Mouse (Mus musculus) thymus, postnatal 36 days (tissue): Measurements from ENCODE around the gene Fbxl14.

ENCODE experiments used
- DNase-seq, 2 experiments: peaks; one replicate each; pipeline ENCODE4 v3.0.0; 2022; ENCODE audit warnings: mixed read lengths in 2 of 2

Gene Fbxl14

DNA sequence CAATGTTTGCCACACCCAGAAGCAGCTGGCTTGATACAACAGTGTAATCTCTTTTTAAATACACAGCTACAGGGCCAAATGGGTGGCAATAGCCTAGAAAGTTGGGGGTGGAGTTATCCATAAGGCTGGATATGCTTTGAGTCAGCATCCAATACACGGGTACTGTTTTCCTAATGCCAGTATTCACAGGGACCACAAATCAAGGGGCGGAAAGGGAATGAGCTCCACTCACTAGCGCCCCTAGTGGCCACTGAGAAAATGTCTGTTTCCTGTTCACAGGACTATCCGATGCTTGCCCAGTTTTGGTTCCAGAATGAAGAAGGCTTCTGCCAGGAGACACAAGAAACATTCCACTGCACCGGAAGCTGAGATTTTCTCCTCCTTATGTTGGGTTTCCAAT lies 7.3 kb upstream of the Fbxl14 start:
- peak; percentile 45 to 59 for DNase-seq

DNA sequence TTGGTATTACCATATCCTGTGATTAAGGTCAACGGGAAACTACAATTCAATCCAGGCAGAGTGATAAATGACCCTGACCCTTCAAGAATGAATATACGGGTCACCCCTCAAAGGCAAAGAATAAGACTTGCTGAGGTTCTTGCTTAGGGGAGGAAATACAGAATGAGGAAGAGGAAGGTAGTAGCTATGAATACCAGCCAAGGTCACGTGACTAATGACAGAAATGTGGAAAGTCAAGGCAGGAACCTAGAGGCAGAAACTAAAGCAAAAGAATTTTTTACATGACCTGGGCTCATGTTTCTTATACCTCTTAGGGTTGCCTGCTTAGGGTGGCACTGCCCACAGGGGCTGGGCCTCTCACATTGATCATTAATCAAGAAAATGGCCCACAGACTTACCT lies 6.8 kb upstream of the Fbxl14 start:
- DNase-seq: no peak

DNA sequence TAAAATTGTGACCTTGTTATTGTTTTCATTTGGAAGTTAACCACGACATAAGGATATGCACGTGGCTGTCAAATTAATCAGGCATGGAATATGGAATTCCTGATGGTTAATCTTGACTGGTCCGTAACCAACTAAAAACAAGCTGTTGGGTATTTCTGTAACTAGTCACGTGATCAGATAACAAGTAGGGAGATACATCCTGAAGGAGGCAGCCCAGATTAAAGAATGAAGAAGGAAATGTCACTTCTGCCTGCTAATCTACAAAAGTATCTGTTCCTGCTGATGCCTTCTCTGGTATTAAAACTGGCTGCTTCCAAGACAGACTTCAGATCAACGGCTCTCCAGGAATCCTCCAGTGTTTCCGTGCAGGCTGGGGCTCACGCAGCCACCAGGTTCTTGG lies 6.0 kb upstream of the Fbxl14 start:
- no peak for DNase-seq

DNA sequence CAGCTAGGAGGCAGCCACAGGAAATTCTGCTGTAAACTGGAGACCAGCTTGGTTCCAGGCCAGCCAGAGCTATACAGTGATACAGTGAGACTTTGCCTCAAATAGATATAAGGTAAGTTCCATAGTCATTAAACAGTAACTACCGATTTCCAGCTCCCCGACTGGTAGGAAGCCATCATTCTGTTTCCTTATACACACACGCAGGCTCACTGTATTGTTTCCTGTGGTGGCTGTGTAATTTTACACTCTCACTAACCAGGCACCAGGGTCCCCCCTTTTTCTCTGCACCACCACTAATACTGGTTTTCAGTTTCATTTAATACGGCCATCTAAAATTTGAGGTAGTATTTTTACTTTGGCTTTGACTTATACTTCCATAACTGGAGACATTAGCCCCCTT lies 5.5 kb upstream of the Fbxl14 start:
- no peak for DNase-seq

DNA sequence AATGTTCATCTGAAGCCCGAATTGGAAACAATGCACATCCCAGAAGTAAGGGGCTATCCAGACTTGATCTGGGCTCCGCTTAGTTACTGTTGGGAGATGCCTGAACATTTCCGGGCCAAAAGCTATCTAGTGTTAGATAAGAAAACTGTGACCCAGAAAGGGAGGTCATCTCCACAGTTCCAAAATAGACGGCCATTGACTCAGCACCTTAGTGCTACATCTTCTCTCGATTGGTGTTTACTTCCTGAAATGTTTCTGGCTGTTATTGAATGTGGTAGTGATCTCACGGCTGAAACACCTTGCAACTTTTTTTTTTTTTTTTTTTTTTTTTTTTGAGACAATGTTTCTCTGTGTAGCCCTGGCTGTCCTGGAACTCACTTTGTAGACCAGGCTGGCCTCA lies 3.5 kb upstream of the Fbxl14 start:
- DNase-seq: no peak

DNA sequence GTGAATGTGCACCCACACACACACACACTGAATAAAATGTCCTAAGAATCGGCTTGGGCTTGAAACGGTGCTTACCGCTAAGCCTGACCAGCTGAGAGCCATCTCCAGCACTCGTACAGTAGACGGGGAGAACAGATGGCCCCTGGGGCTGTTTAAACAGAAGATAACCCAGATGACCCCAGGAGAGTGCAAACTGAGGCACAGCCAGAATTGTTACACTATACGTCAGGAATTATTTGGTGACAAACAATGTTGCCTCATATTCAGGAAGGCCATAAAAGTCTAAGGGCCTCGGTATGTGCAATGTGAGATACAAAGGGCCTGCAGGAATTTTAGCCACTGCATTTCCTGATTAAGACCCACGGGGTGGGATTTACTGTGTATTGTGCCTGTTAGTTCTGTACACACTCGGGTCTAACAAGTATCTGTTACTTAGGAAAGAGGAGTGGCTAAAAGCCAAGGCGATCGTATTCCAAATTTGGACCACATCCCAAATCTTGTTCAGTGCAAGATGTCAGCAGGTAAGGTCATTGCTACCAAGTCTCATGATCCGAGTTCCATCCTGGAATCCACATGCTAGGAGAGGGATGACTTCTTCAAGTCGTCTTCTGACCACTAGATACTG lies 1.7 kb upstream of the Fbxl14 start:
- DNase-seq: no peak

DNA sequence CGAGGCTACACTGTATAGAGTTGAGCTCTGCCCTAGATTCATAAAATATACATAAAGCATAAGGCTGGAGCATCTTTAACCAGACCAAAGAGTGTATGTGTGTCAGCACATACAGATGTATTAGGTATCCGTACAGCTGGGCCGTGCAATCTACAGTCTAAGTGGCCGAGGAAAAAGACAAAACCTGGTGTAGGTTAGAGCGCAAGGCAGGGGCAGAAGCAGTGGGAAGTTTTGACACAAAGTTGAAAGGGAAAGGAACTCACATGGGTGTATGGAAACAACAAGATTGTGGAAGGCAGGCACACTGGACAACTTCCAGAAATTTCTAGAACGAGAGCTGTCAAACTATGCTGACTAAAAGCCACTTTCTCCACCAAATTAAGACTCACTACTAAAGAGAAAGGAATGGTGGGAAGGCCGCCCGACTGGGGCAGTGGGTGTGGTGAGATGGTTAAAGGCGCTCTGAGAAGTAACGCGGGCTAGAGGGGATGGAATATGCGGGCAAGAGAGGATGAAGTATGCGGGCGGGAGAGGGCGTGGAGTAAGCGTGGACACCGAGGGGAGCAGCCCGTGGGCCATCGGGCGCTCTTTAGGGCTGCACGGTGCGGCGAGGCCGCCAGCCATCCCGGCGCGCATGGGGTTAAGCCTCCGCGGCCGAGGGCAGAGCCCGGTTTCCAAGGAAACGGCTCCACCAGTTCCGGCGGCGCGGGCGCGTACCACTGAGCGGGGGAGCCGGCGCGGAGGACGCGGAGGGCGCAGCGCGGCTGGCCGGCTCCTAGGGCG lies 717 bp upstream of the Fbxl14 start:
- DNase-seq: peak; percentile 85 to 89

DNA sequence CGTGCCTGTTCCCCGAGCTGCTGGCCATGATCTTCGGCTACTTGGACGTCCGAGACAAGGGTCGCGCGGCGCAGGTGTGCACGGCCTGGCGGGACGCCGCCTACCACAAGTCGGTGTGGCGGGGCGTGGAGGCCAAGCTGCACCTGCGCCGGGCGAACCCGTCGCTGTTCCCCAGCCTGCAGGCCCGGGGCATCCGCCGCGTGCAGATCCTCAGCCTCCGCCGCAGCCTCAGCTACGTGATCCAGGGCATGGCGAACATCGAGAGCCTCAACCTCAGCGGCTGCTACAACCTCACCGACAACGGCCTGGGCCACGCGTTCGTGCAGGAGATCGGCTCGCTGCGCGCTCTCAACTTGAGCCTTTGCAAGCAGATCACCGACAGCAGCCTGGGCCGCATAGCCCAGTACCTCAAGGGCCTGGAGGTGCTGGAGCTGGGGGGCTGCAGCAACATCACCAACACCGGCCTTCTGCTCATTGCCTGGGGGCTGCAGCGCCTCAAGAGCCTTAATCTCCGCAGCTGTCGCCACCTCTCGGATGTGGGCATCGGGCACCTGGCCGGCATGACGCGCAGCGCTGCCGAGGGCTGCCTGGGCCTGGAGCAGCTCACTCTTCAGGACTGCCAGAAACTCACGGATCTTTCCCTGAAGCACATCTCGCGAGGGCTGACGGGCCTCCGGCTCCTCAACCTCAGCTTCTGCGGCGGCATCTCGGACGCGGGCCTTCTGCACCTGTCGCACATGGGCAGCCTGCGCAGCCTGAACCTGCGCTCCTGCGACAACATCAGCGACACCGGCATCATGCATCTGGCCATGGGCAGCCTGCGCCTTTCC lies 623 bp downstream of the Fbxl14 start:
- peak; percentile 76 to 82 for DNase-seq

DNA sequence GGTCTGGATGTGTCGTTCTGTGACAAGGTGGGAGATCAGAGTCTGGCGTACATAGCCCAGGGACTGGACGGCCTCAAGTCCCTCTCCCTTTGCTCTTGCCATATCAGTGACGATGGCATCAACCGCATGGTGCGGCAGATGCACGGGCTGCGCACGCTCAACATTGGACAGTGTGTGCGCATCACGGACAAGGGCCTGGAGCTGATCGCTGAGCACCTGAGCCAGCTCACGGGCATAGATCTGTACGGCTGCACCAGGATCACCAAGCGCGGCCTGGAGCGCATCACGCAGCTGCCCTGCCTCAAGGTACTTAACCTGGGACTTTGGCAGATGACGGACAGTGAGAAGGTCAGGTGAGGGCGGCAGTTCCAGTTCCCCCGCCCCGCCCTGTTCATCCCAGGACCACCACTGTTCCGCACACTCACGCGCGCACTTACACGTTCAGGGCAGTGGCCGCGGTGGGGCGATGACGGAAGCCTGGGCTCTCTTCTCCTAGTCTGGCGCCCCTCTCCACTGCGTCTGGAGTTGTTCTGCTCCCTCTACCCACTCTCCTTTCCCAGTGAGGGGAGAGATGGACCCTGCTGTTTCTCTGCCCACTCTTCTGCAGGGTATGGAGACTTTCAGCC lies 1.4 kb downstream of the Fbxl14 start:
- DNase-seq: peak; percentile 54 to 66

DNA sequence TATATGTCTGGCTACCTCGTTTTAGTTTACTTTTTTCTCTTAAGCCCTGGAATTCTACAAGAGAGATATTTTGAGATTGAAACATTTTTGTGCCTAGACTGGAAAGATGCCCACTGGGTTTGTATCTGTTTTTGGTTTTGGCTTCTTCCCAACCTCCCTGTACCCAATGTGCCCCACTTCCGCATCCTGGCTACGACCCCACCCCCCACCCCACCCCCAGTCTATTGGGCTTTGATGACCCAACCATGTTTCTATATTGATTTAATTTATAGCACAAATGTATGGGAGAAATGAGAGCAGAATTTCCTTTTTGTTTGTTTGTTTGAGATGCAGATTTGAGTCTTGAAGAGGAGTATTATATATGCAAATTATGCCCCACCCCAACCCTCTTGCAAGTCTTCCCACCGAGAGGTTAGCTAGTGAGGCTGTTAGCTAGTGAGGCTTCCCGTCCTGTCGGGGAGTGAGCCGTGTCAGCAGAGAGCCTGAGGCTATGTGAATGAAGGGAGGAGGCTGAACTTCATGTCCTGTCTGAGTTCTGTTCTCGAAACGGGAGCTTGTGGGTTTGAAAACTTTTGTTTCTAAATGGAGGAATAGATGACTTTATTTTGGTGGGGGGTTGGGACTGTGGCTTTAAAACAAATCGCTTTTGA lies 2.4 kb downstream of the Fbxl14 start:
- DNase-seq: peak; percentile 41 to 65

DNA sequence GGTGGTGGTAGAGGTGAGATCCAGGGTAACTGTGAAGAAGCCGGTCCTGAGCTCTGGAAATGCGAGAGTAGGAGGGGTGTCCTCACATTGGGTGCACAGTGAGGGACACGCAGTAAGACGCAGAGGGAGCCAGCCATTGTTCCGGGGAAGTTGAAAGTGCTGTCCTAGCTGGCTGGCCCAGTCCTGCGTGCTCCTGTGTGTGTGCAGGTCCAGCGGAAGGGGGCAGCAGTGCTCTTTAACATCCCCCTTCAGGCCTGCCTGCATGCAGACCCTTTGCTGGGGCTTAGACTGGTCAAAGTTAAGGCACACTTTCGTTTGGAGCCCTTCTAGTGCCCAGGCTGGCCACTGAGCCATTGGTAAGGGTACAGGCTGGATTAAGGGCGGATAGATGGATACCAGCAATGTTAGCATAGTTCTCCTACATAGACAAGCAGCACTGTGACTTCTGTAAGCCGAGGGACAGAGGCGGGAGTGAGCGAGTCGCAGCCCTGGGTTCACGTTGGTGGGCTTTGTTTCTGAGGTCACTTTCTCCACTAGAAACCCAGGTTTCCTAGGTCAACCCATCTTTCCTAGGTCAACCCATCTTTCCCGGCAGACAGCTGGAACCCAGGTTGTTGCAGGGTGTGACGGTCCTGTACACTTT lies 3.6 kb downstream of the Fbxl14 start:
- DNase-seq: peak in 1 of 2 experiments; percentile 41

DNA sequence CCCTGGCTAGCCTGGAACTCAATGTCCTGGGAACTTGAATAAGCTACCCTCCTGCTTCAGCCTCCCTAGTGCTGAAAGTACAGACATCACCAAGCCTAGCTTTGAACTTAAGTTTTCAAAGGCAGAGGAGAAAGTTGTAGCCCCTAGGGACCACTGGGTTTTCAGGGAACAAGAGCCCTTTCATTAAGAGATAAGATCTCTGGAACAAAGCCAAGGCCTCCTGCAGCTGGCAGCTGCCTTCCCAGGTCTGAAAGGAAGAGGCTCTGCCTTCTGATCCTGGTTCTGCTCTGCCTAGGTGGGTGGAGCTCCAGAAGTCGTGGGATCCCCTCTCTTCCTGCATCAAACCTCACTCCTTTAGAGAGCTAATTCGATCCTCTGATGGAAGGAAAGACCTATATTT lies 6.0 kb downstream of the Fbxl14 start:
- peak in 1 of 2 experiments; percentile 12 for DNase-seq

DNA sequence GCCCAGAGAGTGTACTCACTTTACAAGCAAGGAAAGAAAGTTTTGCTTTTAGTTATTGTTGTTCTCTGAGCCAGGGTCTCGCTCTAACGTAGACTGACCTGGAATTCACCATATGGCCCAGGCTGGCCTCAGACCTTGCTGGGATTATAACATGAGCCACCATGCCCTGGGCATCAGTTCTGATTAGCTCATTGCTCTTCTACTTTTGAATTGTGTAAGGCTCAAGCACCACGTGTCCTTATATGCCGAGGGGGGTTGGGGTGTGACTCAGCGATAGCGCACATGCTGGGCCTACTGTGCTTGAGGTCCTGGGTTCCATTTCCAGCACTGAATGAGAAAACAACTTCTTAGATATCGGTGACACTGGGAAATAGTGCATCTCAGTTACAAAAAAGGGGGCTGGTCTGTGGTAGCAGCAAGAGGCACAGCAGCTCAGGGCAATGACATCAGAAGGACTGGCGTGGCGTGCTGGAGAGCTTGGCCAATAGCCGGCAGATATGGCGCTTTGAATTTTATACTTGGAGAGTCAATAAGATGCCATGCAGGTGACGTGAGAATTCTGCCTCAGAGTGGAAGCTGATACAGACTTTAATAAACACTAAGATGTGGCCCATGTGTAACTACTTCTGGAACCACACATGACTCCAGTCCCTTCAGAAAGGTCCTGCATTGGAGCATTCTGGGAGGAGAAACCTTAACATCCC lies 7.1 kb downstream of the Fbxl14 start:
- DNase-seq: peak in 1 of 2 experiments; percentile 3

DNA sequence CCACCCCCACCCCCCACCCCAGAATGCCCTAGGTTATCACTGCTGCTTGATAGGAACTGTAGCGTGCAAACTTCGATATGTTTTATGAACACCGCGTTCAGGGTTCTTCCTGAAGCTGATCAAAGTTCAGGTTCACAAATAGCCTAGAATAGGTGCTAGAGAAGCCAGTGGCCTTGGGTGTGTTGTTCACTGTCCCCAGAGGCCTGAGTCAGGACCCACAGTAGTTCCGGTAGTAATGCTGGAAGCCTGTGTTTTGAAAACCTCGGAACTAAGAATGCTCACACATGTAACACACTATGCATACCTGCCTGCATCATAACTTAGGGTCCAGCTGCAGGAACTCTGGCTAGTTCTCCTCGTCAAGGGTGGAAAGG lies 7.6 kb downstream of the Fbxl14 start:
- no peak for DNase-seq

DNA sequence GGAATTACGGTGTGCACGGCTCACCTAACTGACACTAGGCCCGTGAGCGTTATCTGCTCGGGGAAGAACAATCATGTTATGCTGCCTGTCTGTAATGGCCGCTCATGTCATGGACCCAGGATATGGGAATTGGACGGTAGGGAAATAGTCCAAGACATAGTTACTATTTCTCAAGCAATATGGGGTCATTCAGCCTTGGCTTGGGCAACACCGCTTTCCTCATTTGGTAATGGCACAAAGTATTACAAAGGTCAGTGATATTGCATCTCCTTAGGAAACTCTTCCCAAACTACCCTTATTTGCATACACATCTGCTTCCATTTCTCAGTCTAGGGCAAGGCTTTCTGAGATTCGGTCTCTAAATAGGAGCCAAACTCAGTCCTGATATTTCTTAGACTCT lies 8.2 kb downstream of the Fbxl14 start:
- no peak for DNase-seq

DNA sequence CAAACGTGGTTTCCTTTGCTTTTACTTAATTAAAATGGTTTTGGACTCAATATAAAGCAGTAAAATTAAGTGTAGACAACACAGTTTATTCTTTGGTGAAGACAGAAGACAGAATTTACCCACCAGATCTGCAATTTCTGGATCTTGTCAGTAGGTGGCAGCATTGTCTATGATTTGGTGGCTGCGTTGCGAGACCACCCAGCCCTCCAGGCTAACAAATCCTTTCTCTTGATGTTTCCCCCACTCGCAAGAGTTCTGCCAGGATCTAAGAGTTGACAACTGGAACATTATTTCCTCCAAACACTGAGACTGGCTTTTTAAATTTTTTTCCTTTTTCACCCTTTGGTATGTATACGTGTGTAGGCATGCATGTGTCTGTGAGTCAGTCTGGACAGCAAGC lies 10.3 kb downstream of the Fbxl14 start:
- DNase-seq: peak; percentile 41 to 60

DNA sequence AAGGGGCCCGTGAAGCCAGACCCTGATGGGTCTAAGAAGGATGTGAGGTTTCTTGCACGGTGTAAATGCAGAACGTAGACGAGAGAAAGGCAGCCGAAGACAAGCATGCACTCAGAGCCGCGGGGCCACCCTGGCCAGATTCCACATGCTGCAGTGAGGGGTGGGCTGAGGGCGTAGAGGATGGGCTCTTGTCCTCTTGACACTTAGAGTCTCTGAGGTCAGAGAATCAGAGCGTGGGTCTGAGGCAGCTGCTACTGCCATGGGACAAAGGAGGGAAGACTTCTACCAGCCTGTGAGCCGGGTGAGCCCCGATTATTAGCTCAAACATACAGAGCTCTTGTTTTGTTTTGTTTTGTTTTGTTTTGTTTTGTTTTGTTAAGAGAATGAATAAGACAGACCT lies 11.1 kb downstream of the Fbxl14 start:
- no peak for DNase-seq

DNA sequence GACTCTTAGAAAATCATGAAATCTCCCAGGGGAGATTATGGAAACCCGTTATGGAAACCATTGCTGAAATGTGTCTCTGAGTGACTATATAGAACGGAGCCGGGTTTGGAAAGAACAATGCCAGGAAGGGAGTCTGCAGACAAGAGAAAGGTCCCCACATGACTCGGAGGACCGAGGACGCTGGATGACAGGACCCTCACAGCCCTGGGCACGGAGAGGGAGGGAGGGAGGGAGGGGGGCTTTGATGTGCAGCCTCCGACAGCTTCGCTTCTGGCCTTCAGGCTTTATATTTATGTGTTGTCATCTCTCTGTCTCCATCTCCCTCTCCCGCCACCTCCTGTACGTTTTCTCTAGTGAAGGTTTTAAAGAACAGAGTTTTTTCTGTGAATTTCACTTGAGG lies 11.5 kb downstream of the Fbxl14 start:
- no peak for DNase-seq

DNA sequence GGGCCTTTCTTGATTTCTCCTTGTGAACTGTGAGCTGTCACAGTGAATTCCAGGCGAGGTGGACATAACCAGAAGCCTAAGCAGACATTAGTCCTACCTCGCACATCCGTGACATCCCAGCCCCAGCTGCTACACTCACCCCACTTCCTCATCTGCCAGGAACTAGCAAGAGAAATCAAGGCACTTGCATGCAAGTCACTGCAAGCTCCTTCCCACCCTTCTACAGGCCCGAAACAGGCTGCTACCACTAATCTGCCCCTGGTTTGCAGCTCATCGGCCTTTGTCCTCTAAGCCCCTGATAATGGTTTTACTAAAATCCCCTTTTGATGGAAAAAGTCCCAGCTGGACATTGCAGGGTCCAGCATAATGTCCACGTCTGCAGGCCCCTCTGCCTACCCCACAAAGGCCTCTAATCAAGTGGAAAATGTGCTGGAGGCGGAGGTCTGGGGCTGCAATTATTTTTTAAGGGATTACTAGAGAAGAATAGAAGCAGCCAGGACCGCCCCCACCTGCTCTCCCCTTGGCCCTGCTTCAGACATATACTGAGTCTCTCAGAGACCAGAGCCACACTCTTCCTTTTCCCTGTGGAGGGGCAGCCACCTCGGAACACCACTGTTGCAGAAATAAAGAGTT lies 12.6 kb downstream of the Fbxl14 start:
- no peak for DNase-seq

DNA sequence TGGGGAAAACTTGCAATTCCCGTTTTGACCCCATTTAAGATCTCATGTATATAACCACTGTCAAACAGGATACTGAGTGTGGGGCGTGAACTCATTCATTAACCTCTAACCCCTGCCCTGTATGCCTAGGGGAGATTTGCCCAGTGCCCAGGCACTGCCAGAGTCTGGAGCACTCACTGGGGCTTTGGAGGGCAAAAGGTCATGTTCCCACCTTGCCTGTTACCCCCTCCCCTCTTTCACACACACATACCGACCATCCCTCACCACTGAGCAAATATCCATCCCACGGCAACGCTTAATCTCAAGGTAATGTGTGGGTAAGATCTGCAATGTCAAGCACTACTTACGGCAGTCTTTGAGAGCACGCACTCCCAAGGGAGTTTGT lies 13.2 kb downstream of the Fbxl14 start:
- no peak for DNase-seq

DNA sequence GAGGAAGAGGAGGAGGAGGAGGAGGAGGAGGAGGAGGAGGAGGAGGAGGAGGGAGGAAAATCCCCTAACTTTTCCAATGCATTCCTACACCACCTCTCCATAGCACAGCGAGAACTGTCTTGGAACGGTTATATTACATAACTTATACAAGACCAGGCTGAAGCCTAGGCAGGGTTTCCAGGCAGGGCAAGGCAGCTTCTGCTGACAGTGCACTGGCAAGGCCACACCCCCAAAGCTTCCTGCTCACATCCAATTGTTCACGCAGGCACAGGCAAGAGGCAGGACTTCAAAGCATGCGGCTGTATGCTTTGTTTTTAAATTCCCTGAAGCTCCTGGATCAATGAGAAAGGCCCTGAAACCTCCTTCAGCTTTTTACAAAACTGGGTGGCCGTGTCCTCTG lies 19.8 kb downstream of the Fbxl14 start:
- DNase-seq: peak; percentile 69 to 82
